8 mouse cellular contexts compared by ENCODE assay signal in the genomic region with DNA sequence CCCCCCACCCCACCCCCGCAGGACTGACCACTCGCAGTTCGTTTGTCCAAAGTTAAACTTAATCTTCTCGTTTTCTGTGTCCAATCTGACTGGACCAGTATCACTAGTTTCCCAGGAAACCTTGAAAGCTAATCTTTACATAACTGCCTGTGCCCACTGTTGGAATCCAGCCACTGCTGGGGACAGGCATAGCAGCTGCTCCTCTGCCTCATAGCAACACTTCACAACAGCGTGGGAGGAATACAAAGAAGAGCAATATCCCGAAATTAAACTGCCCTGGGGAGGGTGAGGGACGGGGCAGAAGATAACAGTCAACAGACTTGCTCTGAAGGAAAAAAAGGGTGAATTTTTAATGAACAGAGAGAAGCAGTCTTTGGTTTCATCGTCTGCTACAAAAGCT.
DNase-seq lines count a peak whose midpoint lies in the region; ATAC-seq and TF ChIP-seq lines count a peak whose summit lies in the region.
"Had no signal": no experiment of that assay in that cellular context is flagged by ENCODE, and none has a peak within 500 bp of the region (broad histone marks: within the 10 kb centered on the region; RNA-seq: fewer than 3 reads in every experiment).

No protein-coding gene starts in this region.

- TF ChIP-seq CTCF in hindbrain, postnatal 0 days (IDR thresholded peaks at IDR 0.05; ENCODE audit: low read depth) = no peak

- no peaks in the 10 kb centered on the region for H3K4me1 ChIP-seq in hindbrain, postnatal 0 days (ENCODE audit: insufficient read depth, low read length)
- no peaks in the 10 kb centered on the region for H3K4me1 ChIP-seq in midbrain, embryonic 12.5 days

- WGBS in hindbrain, postnatal 0 days = 12% methylated on average over 8 of the region's 8 CpGs
- WGBS in midbrain, embryonic 12.5 days = 39% methylated on average over 8 of the region's 8 CpGs

- no peaks in the 10 kb centered on the region for H3K36me3 ChIP-seq in hindbrain, postnatal 0 days (ENCODE audit: insufficient read depth, low read length)
- H3K36me3 ChIP-seq in midbrain, embryonic 12.5 days = no peaks in the 10 kb centered on the region

- H3K9ac ChIP-seq in hindbrain, postnatal 0 days (replicated peaks; ENCODE audit: low read length) = no peak overlapping the region
- no peak overlapping the region for H3K9ac ChIP-seq in midbrain, embryonic 12.5 days (replicated peaks)

- peak overlapping the region; percentile 18; the same call in 1 of the 2 replicates for H3K4me3 ChIP-seq in hindbrain, postnatal 0 days (ENCODE audit: low read length)
- no peak overlapping the region for H3K4me3 ChIP-seq in midbrain, embryonic 12.5 days

- DNase-seq in Muller cell, postnatal 12 days (ENCODE audit: inconsistent ontology term) = peak; percentile 70
- peak; percentile 90 for DNase-seq in brain, adult 2 months (ENCODE audit: low read depth, low spot score)
- DNase-seq in hindbrain, postnatal 0 days (ENCODE audit: low spot score) = peak; percentile 84
- no peak for DNase-seq in kidney, postnatal 10 days
- no peak for DNase-seq in urinary bladder, adult 18-20 months (ENCODE audit: low spot score in 2 of 2)

- peak; percentile 83 for ATAC-seq in hindbrain, postnatal 0 days
- ATAC-seq in midbrain, embryonic 12.5 days (ENCODE audit: low FRiP score, low read depth) = peak; percentile 62
- no peak for ATAC-seq in megakaryocyte-erythroid progenitor cell, adult 5-6 weeks (replicated peaks; ENCODE audit: low FRiP score, low TSS enrichment, poor library complexity, severe bottlenecking)
- ATAC-seq: Patski had no signal

- H3K4me2 ChIP-seq in hindbrain, postnatal 0 days (ENCODE audit: low read depth, low read length) = peak overlapping the region; percentile 55
- H3K4me2 ChIP-seq in midbrain, embryonic 12.5 days (replicated peaks) = no peak overlapping the region

- H3K27me3 ChIP-seq in hindbrain, postnatal 0 days (ENCODE audit: insufficient read depth, low read length) = no peaks in the 10 kb centered on the region
- no peaks in the 10 kb centered on the region for H3K27me3 ChIP-seq in midbrain, embryonic 12.5 days

- no peaks in the 10 kb centered on the region for H3K9me3 ChIP-seq in hindbrain, postnatal 0 days (ENCODE audit: low read length)
- H3K9me3 ChIP-seq in midbrain, embryonic 12.5 days = no peaks in the 10 kb centered on the region

- no peak overlapping the region; the same call in 1 of the 2 replicates for H3K27ac ChIP-seq in hindbrain, postnatal 0 days
- H3K27ac ChIP-seq in midbrain, embryonic 12.5 days (replicated peaks) = no peak overlapping the region

Comparison
In these comparisons a context has a peak if more than half of its experiments do, and no peak if none do; other contexts are left out.
1. DNase-seq: peak in Muller cell, postnatal 12 days (single experiment), brain, adult 2 months (single experiment) and hindbrain, postnatal 0 days (single experiment); none in kidney, postnatal 10 days (single experiment) and urinary bladder, adult 18-20 months (0 of 2).